Mouse (Mus musculus) forebrain, embryonic 11.5 days (tissue): Measurements from ENCODE around the gene Fam81b. TPM values are rescaled to one million over a fixed set of nuclear protein-coding genes. Genes with fewer than 3 reads are reported as not detected.

Experiments
- ATAC-seq: fragments of 200-750 bp; cut with Nextera tagmentation; replicated peaks from 2 replicates; pipeline ENCODE4 v1.8.0; 2017; ENCODE audit warnings: moderate TSS enrichment; ENCODE audit not compliant: low FRiP score
- DNase-seq: peaks from one replicate; pipeline ENCODE4 v3.0.0-alpha.2; 2017; ENCODE audit warnings: low spot score
- H3K27ac ChIP-seq: fragments of 300-500 bp; sonication (generic); 2 replicates; pipeline ENCODE4 v1.5.1; 2014; ENCODE audit warnings: low read depth, low read length
- H3K27me3 ChIP-seq: fragments of 300-500 bp; sonication (generic); 2 replicates; pipeline ENCODE4 v1.6.1; 2014; ENCODE audit warnings: mild to moderate bottlenecking, low read length, mixed read lengths; ENCODE audit not compliant: control insufficient read depth, insufficient read depth
- H3K36me3 ChIP-seq: fragments of 300-500 bp; sonication (generic); 2 replicates; pipeline ENCODE4 v1.6.1; 2014; ENCODE audit warnings: mild to moderate bottlenecking, low read length, moderate library complexity, mixed read lengths; ENCODE audit not compliant: control insufficient read depth, insufficient read depth
- H3K4me1 ChIP-seq: fragments of 300-500 bp; sonication (generic); replicated peaks from 2 replicates; pipeline ENCODE4 v1.6.1; 2014; ENCODE audit warnings: low read length, mixed read lengths; ENCODE audit not compliant: control insufficient read depth, insufficient read depth
- H3K4me2 ChIP-seq: fragments of 300-500 bp; sonication (generic); 2 replicates; pipeline ENCODE4 v1.6.1; 2014; ENCODE audit warnings: low read depth, mild to moderate bottlenecking, low read length, moderate library complexity, mixed read lengths; ENCODE audit not compliant: severe bottlenecking
- H3K4me3 ChIP-seq: fragments of 300-500 bp; sonication (generic); 2 replicates; pipeline ENCODE4 v1.5.1; 2014; ENCODE audit warnings: low read depth, low read length
- H3K9ac ChIP-seq: fragments of 300-500 bp; sonication (generic); 2 replicates; pipeline ENCODE4 v1.6.1; 2014; ENCODE audit warnings: low read length
- H3K9me3 ChIP-seq: fragments of 300-500 bp; sonication (generic); 2 replicates; pipeline ENCODE4 v1.6.1; 2016; ENCODE audit warnings: low read length, mixed read lengths; ENCODE audit not compliant: control insufficient read depth
- WGBS: fragments of 180-500 bp; shearing (Covaris S2); extraction: QIAGEN DNeasy Blood & Tissue Kit; methylation state at CpG from one replicate; pipeline ENCODE4 v1.1.7; 2014; 5-methylcytosine and 5-hydroxymethylcytosine counted together
- polyA plus RNA-seq: library from polyadenylated mRNA; unstranded; fragments of >200 nt; fragmentation: Nextera tagmentation; extraction: Ambion mirVana; gene quantifications from 2 replicates; pipeline ENCODE4 v1.2.1, GENCODE M21; 2014

The Fam81b gene
- polyA plus RNA-seq, 1 experiment from 2014 or later: not detected

DNA sequence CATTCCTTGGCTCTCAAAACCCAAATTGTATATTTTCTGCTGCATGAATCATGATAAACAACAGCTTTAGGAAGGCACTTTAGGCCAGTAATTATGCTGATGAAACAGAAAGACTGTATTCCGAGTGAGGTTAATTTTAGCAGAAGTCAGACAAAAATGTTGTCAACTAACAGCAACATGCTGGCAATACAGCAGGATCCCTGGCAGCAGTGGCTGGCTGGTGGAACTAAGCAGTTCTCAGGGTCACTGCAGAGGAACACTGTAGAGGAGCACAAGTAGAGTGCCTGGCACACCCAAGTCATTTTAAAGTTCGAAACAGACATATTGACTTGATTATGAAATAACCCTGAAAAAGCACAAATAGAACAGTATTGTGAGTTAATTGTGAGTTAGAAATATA is 2.8 kb downstream of the Fam81b start:
- Histone ChIP-seq H3K36me3 (no peaks in the 10 kb centered on the region), H3K9ac (no peak overlapping the region), H3K4me1 (no peaks in the 10 kb centered on the region), H3K4me3 (no peak overlapping the region), H3K27me3 (no peaks in the 10 kb centered on the region), H3K9me3 (no peaks in the 10 kb centered on the region), H3K27ac (no peak overlapping the region), H3K4me2 (no peak overlapping the region)
- 88% methylated on average over 2 of the region's 2 CpGs for WGBS
- DNase-seq (no peak), ATAC-seq (no peak)

DNA sequence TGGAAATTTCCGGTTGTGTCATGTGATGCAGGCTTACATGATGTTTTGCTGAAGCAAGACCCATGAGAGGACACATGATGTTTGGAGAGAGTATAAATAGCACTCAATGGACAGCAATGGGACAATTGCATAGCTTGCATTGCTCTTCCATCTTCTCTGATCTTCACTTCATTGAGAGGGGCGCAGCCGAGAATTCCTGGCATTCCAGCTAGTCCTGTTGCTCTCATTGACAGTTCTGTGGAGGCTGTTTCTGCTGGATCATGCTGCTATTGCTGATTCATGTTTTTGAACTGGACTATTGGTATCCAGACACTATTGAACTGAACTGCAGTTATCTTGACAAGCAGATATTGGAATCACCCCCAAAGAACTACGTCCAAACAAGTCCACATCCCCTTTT is 12.8 kb downstream of the Fam81b start:
- no peak overlapping the region for H3K9ac ChIP-seq
- no peaks in the 10 kb centered on the region for H3K9me3 ChIP-seq
- DNase-seq (no peak), ATAC-seq (no peak)
- H3K4me3 ChIP-seq: no peak overlapping the region
- WGBS: 77% methylated on average over 4 of the region's 4 CpGs
- no peak overlapping the region for H3K27ac ChIP-seq
- H3K36me3 ChIP-seq: no peaks in the 10 kb centered on the region
- no peak overlapping the region for H3K4me2 ChIP-seq
- H3K4me1 ChIP-seq: no peaks in the 10 kb centered on the region
- no peaks in the 10 kb centered on the region for H3K27me3 ChIP-seq

DNA sequence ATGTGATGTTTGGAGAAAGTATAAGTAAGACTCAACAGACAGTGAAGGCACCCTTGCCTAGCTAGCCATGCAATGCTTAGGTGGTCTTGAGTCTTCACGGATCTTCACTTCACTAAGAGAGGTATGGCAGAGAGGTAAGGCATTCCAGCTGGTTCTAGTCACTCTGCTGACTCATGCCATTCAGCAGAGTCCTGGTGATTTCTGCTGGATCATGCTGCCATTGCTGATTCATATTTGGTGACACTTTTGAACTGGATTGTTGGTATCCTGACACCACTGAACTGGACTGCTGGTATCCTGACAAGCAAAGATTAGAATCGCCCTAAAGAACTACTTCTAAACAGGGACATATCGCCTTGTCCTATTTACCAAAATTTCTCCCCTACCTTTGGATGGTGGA is 20.3 kb downstream of the Fam81b start:
- Histone ChIP-seq H3K4me2 (no peak overlapping the region), H3K27ac (no peak overlapping the region), H3K9ac (no peak overlapping the region), H3K27me3 (no peaks in the 10 kb centered on the region), H3K36me3 (no peaks in the 10 kb centered on the region), H3K9me3 (no peaks in the 10 kb centered on the region), H3K4me1 (no peaks in the 10 kb centered on the region), H3K4me3 (no peak overlapping the region)
- ATAC-seq (no peak), DNase-seq (no peak)
- WGBS: 87% methylated on average over 3 of the region's 3 CpGs

DNA sequence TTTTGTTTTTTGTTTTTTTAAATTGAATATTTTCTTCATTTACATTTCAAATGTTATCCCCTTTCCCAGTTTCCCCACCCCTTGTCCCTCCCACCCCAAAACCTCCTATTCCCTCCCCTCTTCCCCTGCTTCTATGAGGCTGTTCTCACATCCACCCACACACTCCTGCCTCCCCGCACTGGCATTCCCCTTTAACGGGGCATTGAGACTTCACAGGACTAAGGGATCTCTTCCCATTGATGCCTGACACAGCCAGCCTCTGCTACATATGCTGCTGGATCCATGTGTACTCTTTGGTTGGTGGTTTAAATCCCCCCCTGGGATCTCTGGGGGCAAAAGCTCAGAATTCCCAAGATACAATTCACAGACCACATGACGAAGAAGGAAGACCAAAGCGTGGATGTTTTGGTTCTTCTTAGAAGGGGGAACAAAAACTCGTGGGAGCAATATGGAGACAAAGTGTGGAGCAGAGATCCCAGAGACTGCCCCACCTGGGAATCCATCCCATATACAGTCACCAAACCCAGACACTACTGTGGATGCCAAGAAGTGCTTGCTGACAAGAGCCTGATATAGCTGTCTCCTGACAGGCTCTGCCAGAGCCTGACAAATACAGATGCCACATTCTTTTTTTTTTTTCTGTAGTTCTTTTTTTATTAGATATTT is 40.4 kb downstream of the Fam81b start:
- Histone ChIP-seq H3K4me1 (no peaks in the 10 kb centered on the region), H3K9me3 (no peaks in the 10 kb centered on the region)
- 80% methylated on average over 5 of the region's 5 CpGs for WGBS

DNA sequence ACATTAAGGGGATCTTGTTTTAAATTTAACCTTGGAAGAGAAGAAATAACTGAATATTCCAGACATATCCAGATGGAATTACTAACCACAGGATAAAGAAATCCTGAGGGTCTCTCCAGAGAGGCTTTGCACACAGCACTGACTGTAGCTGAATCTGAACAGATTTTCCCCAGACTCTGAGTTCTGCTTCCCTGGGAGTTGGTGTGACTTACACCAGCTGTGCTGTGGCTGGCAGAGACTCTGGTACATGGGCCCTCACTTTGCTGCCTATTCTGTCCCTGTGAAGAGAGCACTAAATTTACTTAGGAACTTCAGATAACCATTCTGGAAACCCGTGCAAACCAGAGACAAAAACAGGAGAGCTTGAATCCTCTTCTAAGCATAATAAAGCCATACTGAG is 46.1 kb downstream of the Fam81b start:
- no peaks in the 10 kb centered on the region for H3K36me3 ChIP-seq
- no peak overlapping the region for H3K9ac ChIP-seq
- H3K4me2 ChIP-seq: no peak overlapping the region
- no peak for DNase-seq
- no peaks in the 10 kb centered on the region for H3K4me1 ChIP-seq
- H3K27ac ChIP-seq: no peak overlapping the region
- H3K4me3 ChIP-seq: no peak overlapping the region
- H3K27me3 ChIP-seq: no peaks in the 10 kb centered on the region
- no peak for ATAC-seq
- WGBS: 78% methylated on average over 1 of the region's 1 CpGs
- no peaks in the 10 kb centered on the region for H3K9me3 ChIP-seq

More for the DNA sequence above, 40.4 kb downstream of the Fam81b start:
- Histone ChIP-seq H3K9ac (no peak overlapping the region), H3K27ac (no peak overlapping the region), H3K27me3 (no peaks in the 10 kb centered on the region), H3K36me3 (no peaks in the 10 kb centered on the region), H3K4me2 (no peak overlapping the region), H3K4me3 (no peak overlapping the region)
- ATAC-seq (no peak), DNase-seq (no peak)

DNA sequence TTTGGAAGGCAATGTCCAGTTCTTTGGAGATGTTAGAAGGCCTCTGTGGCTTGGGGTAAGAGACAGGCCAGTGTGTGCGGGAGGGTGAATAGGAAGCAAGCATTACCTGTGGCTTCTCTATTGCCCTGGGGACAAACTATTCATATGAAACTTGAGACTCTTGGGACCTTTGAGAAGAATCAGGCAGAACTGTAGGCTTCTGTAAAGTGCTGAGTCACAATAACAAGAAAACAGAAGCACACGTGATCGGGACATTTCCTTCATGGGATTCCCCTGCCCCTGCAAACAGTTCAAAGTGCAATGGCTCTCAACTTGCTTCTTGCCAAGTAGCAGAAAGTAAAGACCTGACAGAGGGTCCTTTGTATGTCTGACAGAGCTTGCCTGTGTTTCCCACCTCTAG is 48.5 kb downstream of the Fam81b start:
- no peak for ATAC-seq
- Histone ChIP-seq H3K36me3 (no peaks in the 10 kb centered on the region), H3K4me2 (no peak overlapping the region), H3K9me3 (no peaks in the 10 kb centered on the region), H3K4me3 (no peak overlapping the region), H3K4me1 (no peaks in the 10 kb centered on the region), H3K27ac (no peak overlapping the region), H3K27me3 (no peaks in the 10 kb centered on the region), H3K9ac (no peak overlapping the region)
- WGBS: 95% methylated on average over 3 of the region's 3 CpGs
- DNase-seq: no peak

DNA sequence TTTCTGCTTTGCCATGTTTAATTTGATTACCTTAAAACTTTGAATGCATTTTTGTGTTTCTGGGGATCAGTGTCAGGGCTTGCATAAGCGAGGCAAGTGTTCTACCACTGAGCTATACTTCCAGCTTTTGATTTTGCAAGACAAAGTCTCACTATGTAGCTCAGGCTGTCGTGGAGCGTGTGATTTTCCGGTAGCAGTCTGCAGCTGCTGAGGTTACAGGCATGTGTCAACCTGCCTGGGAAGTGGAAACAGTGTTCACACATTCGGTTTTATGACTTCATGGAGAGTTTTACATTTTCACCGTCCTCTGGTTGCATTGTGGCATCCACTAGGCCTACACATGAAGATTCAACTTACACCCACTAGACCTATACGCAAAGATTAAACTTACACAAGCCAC is 54.8 kb downstream of the Fam81b start:
- H3K36me3 ChIP-seq: no peaks in the 10 kb centered on the region
- no peak overlapping the region for H3K27ac ChIP-seq
- DNase-seq (no peak), ATAC-seq (no peak)
- no peak overlapping the region for H3K4me2 ChIP-seq
- WGBS: 82% methylated on average over 7 of the region's 7 CpGs
- no peak overlapping the region for H3K9ac ChIP-seq
- H3K9me3 ChIP-seq: no peaks in the 10 kb centered on the region
- H3K4me1 ChIP-seq: no peaks in the 10 kb centered on the region
- H3K4me3 ChIP-seq: no peak overlapping the region
- H3K27me3 ChIP-seq: no peaks in the 10 kb centered on the region

DNA sequence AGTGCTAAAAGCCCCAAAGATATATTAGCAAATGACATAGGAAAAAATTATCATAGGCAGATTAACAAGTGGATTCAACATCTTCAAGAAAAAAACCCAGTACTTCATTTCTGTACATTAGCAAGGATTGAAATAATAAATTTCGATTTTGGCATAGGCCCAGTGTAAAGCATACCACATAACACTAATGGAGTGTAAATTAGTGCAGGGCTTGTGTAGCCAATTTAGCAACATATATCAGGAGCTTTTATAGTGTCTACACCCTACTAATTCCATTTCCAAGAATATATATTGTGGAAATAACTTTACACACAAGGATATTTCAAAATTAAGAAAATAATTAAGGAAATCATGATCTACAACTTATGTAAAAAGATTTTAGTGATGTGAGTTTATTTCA is 55.8 kb downstream of the Fam81b start:
- Histone ChIP-seq H3K9ac (no peak overlapping the region), H3K27ac (no peak overlapping the region), H3K4me2 (no peak overlapping the region), H3K36me3 (no peaks in the 10 kb centered on the region), H3K4me3 (no peak overlapping the region), H3K4me1 (no peaks in the 10 kb centered on the region), H3K9me3 (no peaks in the 10 kb centered on the region), H3K27me3 (no peaks in the 10 kb centered on the region)
- no peak for ATAC-seq
- DNase-seq: no peak
- 76% methylated on average over 1 of the region's 1 CpGs for WGBS

DNA sequence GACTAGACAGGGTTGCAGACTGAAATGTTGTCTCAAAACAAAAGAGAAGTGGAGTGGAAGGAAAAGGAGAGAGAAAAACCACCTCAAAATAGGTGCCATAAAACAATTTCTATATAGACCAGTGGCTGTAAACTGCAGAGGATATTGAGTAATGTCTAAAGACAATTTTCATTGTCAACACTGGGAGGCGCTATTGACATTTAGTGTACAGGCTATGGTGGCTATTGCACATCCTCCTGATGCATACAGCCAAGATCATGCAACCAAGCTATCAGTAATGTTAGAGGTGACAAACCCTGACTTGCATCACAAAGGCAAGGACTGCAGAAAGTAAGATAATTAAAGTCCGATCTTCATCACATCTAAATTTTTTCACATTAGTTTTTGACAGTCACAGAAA is 89.5 kb downstream of the Fam81b start:
- DNase-seq: no peak

More for the DNA sequence above, 89.5 kb downstream of the Fam81b start:
- H3K4me1 ChIP-seq: no peaks in the 10 kb centered on the region
- WGBS: 48% methylated on average over 2 of the region's 2 CpGs
- H3K4me2 ChIP-seq: no peak overlapping the region
- no peak overlapping the region for H3K27ac ChIP-seq
- no peaks in the 10 kb centered on the region for H3K36me3 ChIP-seq
- no peak overlapping the region for H3K9ac ChIP-seq
- ATAC-seq: peak; percentile 72
- no peaks in the 10 kb centered on the region for H3K9me3 ChIP-seq
- H3K4me3 ChIP-seq: no peak overlapping the region
- H3K27me3 ChIP-seq: no peaks in the 10 kb centered on the region
